Mouse (Mus musculus) megakaryocyte, adult 5-6 weeks (primary cell): ENCODE results near the gene Atxn2l. TPM values are rescaled to one million over a fixed set of nuclear protein-coding genes. Genes with fewer than 3 reads are reported as not detected.

Experiments used
- total RNA-seq, 2 experiments: library from RNA; stranded (forward) in 1 of 2; stranded (reverse) in 1 of 2; fragments of 153-499, 151-499 nt in 1 of 2; fragments of 221-1000, 200-1000 nt in 1 of 2; gene quantifications; 2 replicates each; pipeline versions ENCODE4 v1.2.3 to v1.2.4; 2015 to 2017

Gene Atxn2l
- total RNA-seq, 2 experiments from 2014 or later = 26.1 to 75.5 TPM

Other genes with a start within 250 kb of the Atxn2l start
- gene Sbk1, start 230.8 kb downstream of the Atxn2l start, total RNA-seq (2015) = 4.7 and 5.2 TPM in 2 replicates
- 5.1 and 5.6 TPM in 2 replicates for gene Sbk1, start 230.8 kb downstream of the Atxn2l start, total RNA-seq (2017)
- 3.2 and 7.3 TPM in 2 replicates for gene Lat, start 133.9 kb downstream of the Atxn2l start, total RNA-seq (2015)
- gene Lat, start 133.9 kb downstream of the Atxn2l start, total RNA-seq (2017) = 3.3 and 6.3 TPM in 2 replicates
- gene Spns1, start 126.0 kb downstream of the Atxn2l start, total RNA-seq (2015) = 7.9 and 11.5 TPM in 2 replicates
- 6.8 and 10.6 TPM in 2 replicates for gene Spns1, start 126.0 kb downstream of the Atxn2l start, total RNA-seq (2017)
- gene Nfatc2ip, start 106.7 kb downstream of the Atxn2l start, total RNA-seq (2015) = 10.1 and 11.7 TPM in 2 replicates
- 13.9 and 16.6 TPM in 2 replicates for gene Nfatc2ip, start 106.7 kb downstream of the Atxn2l start, total RNA-seq (2017)
- gene Cd19, start 88.5 kb downstream of the Atxn2l start, total RNA-seq (2015) = 0.20 and 1.1 TPM in 2 replicates
- 0.24 TPM in 1 of 2 replicates, not detected in the other for gene Cd19, start 88.5 kb downstream of the Atxn2l start, total RNA-seq (2017)
- 6.7 and 6.8 TPM in 2 replicates for gene Rabep2, start 74.7 kb downstream of the Atxn2l start, total RNA-seq (2015)
- 21.4 and 25.0 TPM in 2 replicates for gene Rabep2, start 74.7 kb downstream of the Atxn2l start, total RNA-seq (2017)
- gene Atp2a1, start 40.3 kb downstream of the Atxn2l start, total RNA-seq (2015) = 0.07 and 0.52 TPM in 2 replicates
- gene Atp2a1, start 40.3 kb downstream of the Atxn2l start, total RNA-seq (2017) = not detected in 2 replicates
- 18.2 and 20.6 TPM in 2 replicates for gene Sh2b1, start 28.0 kb downstream of the Atxn2l start, total RNA-seq (2015)
- 9.9 and 10.6 TPM in 2 replicates for gene Sh2b1, start 28.0 kb downstream of the Atxn2l start, total RNA-seq (2017)
- gene Tufm, start 16.1 kb downstream of the Atxn2l start, total RNA-seq (2015) = 40.2 and 44.3 TPM in 2 replicates
- 33.8 and 44.9 TPM in 2 replicates for gene Tufm, start 16.1 kb downstream of the Atxn2l start, total RNA-seq (2017)
- gene Eif3c, start 63.0 kb upstream of the Atxn2l start, total RNA-seq (2015) = 110 and 121 TPM in 2 replicates
- 131 and 143 TPM in 2 replicates for gene Eif3c, start 63.0 kb upstream of the Atxn2l start, total RNA-seq (2017)
- 27.6 and 30.3 TPM in 2 replicates for gene Apobr, start 81.5 kb upstream of the Atxn2l start, total RNA-seq (2015)
- gene Apobr, start 81.5 kb upstream of the Atxn2l start, total RNA-seq (2017) = 98.7 and 99.5 TPM in 2 replicates
- 106 and 118 TPM in 2 replicates for gene Cln3, start 82.4 kb upstream of the Atxn2l start, total RNA-seq (2015)
- 59.5 and 77.8 TPM in 2 replicates for gene Cln3, start 82.4 kb upstream of the Atxn2l start, total RNA-seq (2017)
- gene Il27, start 91.5 kb upstream of the Atxn2l start, total RNA-seq (2015) = 2.5 and 2.9 TPM in 2 replicates
- gene Il27, start 91.5 kb upstream of the Atxn2l start, total RNA-seq (2017) = 3.0 and 4.8 TPM in 2 replicates
- 54.7 and 61.4 TPM in 2 replicates for gene Nupr1, start 127.4 kb upstream of the Atxn2l start, total RNA-seq (2015)
- 108 and 126 TPM in 2 replicates for gene Nupr1, start 127.4 kb upstream of the Atxn2l start, total RNA-seq (2017)
- gene Sgf29, start 145.9 kb upstream of the Atxn2l start, total RNA-seq (2015) = 42.1 and 55.6 TPM in 2 replicates
- 27.3 and 35.5 TPM in 2 replicates for gene Sgf29, start 145.9 kb upstream of the Atxn2l start, total RNA-seq (2017)
- gene Sult1a1, start 173.0 kb upstream of the Atxn2l start, total RNA-seq (2015) = 4.8 and 6.6 TPM in 2 replicates
- gene Sult1a1, start 173.0 kb upstream of the Atxn2l start, total RNA-seq (2017) = 6.6 and 6.9 TPM in 2 replicates
- 49.8 and 60.5 TPM in 2 replicates for gene Bola2, start 192.0 kb upstream of the Atxn2l start, total RNA-seq (2015)
- 106 and 161 TPM in 2 replicates for gene Bola2, start 192.0 kb upstream of the Atxn2l start, total RNA-seq (2017)
- 4.1 and 6.0 TPM in 2 replicates for gene Slx1b, start 192.3 kb upstream of the Atxn2l start, total RNA-seq (2015)
- gene Slx1b, start 192.3 kb upstream of the Atxn2l start, total RNA-seq (2017) = 4.7 and 5.9 TPM in 2 replicates
- 1,020 and 1,059 TPM in 2 replicates for gene Coro1a, start 204.3 kb upstream of the Atxn2l start, total RNA-seq (2015)
- 1,317 and 1,554 TPM in 2 replicates for gene Coro1a, start 204.3 kb upstream of the Atxn2l start, total RNA-seq (2017)